Mouse (Mus musculus) heart, adult 9 months (tissue): ENCODE results near the gene Pxmp4.

Experiments
- DNase-seq, 2 experiments: peaks; one replicate each; pipeline ENCODE4 v3.0.0; 2022; ENCODE audit warnings: low spot score in 2 of 2

The Pxmp4 gene

GRCm38 (mm10) chr2:154603638-154604153, at the start of gene Pxmp4:
Pxmp4 (minus strand) TSS chr2:154603708.
- peak; percentile 100 for DNase-seq

- no peak for DNase-seq
Observed at GRCm38 (mm10) chr2:154651363-154651762, 47.9 kb upstream of the Pxmp4 start, which contains the start of gene Chmp4b. Chmp4b (plus strand) TSS chr2:154651705.

GRCm38 (mm10) chr2:154650404-154650803, 46.9 kb upstream of the Pxmp4 start:
- DNase-seq: no peak

- no peak for DNase-seq
Observed at GRCm38 (mm10) chr2:154648086-154648485, 44.6 kb upstream of the Pxmp4 start.

- DNase-seq: no peak
Observed at GRCm38 (mm10) chr2:154646634-154647033, 43.1 kb upstream of the Pxmp4 start.

GRCm38 (mm10) chr2:154642712-154643385, 39.3 kb upstream of the Pxmp4 start:
- no peak for DNase-seq

- no peak for DNase-seq
Observed at GRCm38 (mm10) chr2:154642005-154642459, 38.5 kb upstream of the Pxmp4 start.

- no peak for DNase-seq
Observed at GRCm38 (mm10) chr2:154641176-154641575, 37.7 kb upstream of the Pxmp4 start.

GRCm38 (mm10) chr2:154639115-154639514, 35.6 kb upstream of the Pxmp4 start:
- no peak for DNase-seq

- no peak for DNase-seq
Observed at GRCm38 (mm10) chr2:154638521-154638920, 35.0 kb upstream of the Pxmp4 start.

GRCm38 (mm10) chr2:154635826-154636225, 32.3 kb upstream of the Pxmp4 start:
- DNase-seq: no peak

GRCm38 (mm10) chr2:154633876-154634644, 30.6 kb upstream of the Pxmp4 start:
- no peak for DNase-seq

GRCm38 (mm10) chr2:154633039-154633742, 29.7 kb upstream of the Pxmp4 start:
- DNase-seq: no peak

GRCm38 (mm10) chr2:154632203-154632780, 28.8 kb upstream of the Pxmp4 start:
- DNase-seq: no peak

- no peak for DNase-seq
Observed at GRCm38 (mm10) chr2:154630531-154630930, 27.0 kb upstream of the Pxmp4 start.

GRCm38 (mm10) chr2:154624137-154624536, 20.6 kb upstream of the Pxmp4 start:
- no peak for DNase-seq

- no peak for DNase-seq
Observed at GRCm38 (mm10) chr2:154621684-154622083, 18.2 kb upstream of the Pxmp4 start.

GRCm38 (mm10) chr2:154617061-154617460, 13.6 kb upstream of the Pxmp4 start:
- DNase-seq: no peak

- no peak for DNase-seq
Observed at GRCm38 (mm10) chr2:154615674-154616073, 12.2 kb upstream of the Pxmp4 start.

GRCm38 (mm10) chr2:154614841-154615576, 11.5 kb upstream of the Pxmp4 start:
- peak in 1 of 2 experiments; percentile 37 for DNase-seq
